Mouse (Mus musculus) embryo, embryonic 9.5 days (tissue): ENCODE data around the gene Glt6d1.
A peak's percentile ranks its signal among the peaks of the same experiment; 100 is the strongest.
"Not testable (repeated sequence)": the region's sequence is repeated elsewhere in the genome, so short reads cannot be mapped to it uniquely, and the experiment has no call there.

Experiments
- DNase-seq: peaks from one replicate; pipeline ENCODE4 v3.0.0-alpha.2; 2017; ENCODE audit errors: extremely low spot score

Gene Glt6d1

GRCm38 (mm10) chr2:25815748-25816147, at the start of gene Glt6d1:
Glt6d1 (minus strand) TSS chr2:25815848.
- not testable (repeated sequence) for DNase-seq

GRCm38 (mm10) chr2:25865412-25865811, 49.8 kb upstream of the Glt6d1 start:
- no peak for DNase-seq

- DNase-seq: peak; percentile 20
These were observed 48.6 kb upstream of the Glt6d1 start for GRCm38 (mm10) chr2:25864230-25864629.

GRCm38 (mm10) chr2:25863337-25864131, 47.9 kb upstream of the Glt6d1 start, which contains the start of gene Kcnt1:
Kcnt1 (plus strand) TSS chr2:25863734.
- DNase-seq: peak; percentile 42

GRCm38 (mm10) chr2:25862696-25863270, 47.1 kb upstream of the Glt6d1 start:
- no peak for DNase-seq

GRCm38 (mm10) chr2:25862038-25862437, 46.4 kb upstream of the Glt6d1 start:
- no peak for DNase-seq

- no peak for DNase-seq
These were observed 44.2 kb upstream of the Glt6d1 start for GRCm38 (mm10) chr2:25859891-25860290.

- DNase-seq: no peak
These were observed 38.4 kb upstream of the Glt6d1 start for GRCm38 (mm10) chr2:25853998-25854397.

- no peak for DNase-seq
These were observed 37.0 kb upstream of the Glt6d1 start for GRCm38 (mm10) chr2:25852626-25853025.

GRCm38 (mm10) chr2:25850330-25850729, 34.7 kb upstream of the Glt6d1 start:
- peak; percentile 45 for DNase-seq

- no peak for DNase-seq
These were observed 31.6 kb upstream of the Glt6d1 start, which contains the start of gene Sohlh1 for GRCm38 (mm10) chr2:25847226-25847625. Sohlh1 (minus strand) TSS chr2:25847248.

GRCm38 (mm10) chr2:25846516-25846915, 30.9 kb upstream of the Glt6d1 start:
- DNase-seq: no peak

- DNase-seq: no peak
These were observed 28.4 kb upstream of the Glt6d1 start for GRCm38 (mm10) chr2:25844097-25844496.

GRCm38 (mm10) chr2:25842758-25843157, 27.1 kb upstream of the Glt6d1 start:
- DNase-seq: no peak

GRCm38 (mm10) chr2:25842161-25842560, 26.5 kb upstream of the Glt6d1 start:
- DNase-seq: no peak

GRCm38 (mm10) chr2:25836291-25836690, 20.6 kb upstream of the Glt6d1 start:
- peak; percentile 65 for DNase-seq

- no peak for DNase-seq
These were observed 15.1 kb upstream of the Glt6d1 start for GRCm38 (mm10) chr2:25830786-25831185.

GRCm38 (mm10) chr2:25828344-25828947, 12.8 kb upstream of the Glt6d1 start:
- DNase-seq: no peak

GRCm38 (mm10) chr2:25824751-25825150, 9.1 kb upstream of the Glt6d1 start:
- no peak for DNase-seq

GRCm38 (mm10) chr2:25822806-25823205, 7.2 kb upstream of the Glt6d1 start, which contains the start of gene Lcn9:
Lcn9 (plus strand) TSS chr2:25823153.
- no peak for DNase-seq

- DNase-seq: no peak
These were observed 2.3 kb downstream of the Glt6d1 start for GRCm38 (mm10) chr2:25813364-25813763.

- DNase-seq: no peak
These were observed 3.9 kb downstream of the Glt6d1 start for GRCm38 (mm10) chr2:25811711-25812110.

GRCm38 (mm10) chr2:25798065-25798464, 17.6 kb downstream of the Glt6d1 start:
- no peak for DNase-seq
